Mouse (Mus musculus) c-Kit-negative CD71-positive TER-119-positive erythroid progenitor cells, embryonic 14.5 days (primary cell): ENCODE measurements around the gene Arfgap3.
"Not testable (repeated sequence)": the region's sequence is repeated elsewhere in the genome, so short reads cannot be mapped to it uniquely, and the experiment has no call there.

Experiments used
- DNase-seq: peaks from one replicate; pipeline ENCODE4 v3.0.0-alpha.2; 2013; ENCODE audit warnings: low read depth, low spot score

Gene Arfgap3

GRCm38 (mm10) chr15:83294954-83295353 lies 55.1 kb downstream of the Arfgap3 start:
- DNase-seq: no peak

- DNase-seq: no peak
Observed at GRCm38 (mm10) chr15:83293706-83294645, 56.1 kb downstream of the Arfgap3 start.

GRCm38 (mm10) chr15:83293144-83293543 lies 56.9 kb downstream of the Arfgap3 start:
- no peak for DNase-seq

- no peak for DNase-seq
Observed at GRCm38 (mm10) chr15:83292261-83293056, 57.6 kb downstream of the Arfgap3 start.

- no peak for DNase-seq
Observed at GRCm38 (mm10) chr15:83290899-83291298, 59.1 kb downstream of the Arfgap3 start.

- DNase-seq: no peak
Observed at GRCm38 (mm10) chr15:83284828-83285227, 65.2 kb downstream of the Arfgap3 start.

- no peak for DNase-seq
Observed at GRCm38 (mm10) chr15:83282397-83282796, 67.7 kb downstream of the Arfgap3 start.

GRCm38 (mm10) chr15:83281303-83281702 lies 68.7 kb downstream of the Arfgap3 start:
- no peak for DNase-seq

GRCm38 (mm10) chr15:83278579-83278978 lies 71.5 kb downstream of the Arfgap3 start:
- no peak for DNase-seq

- DNase-seq: no peak
Observed at GRCm38 (mm10) chr15:83277451-83277850, 72.6 kb downstream of the Arfgap3 start.

- not testable (repeated sequence) for DNase-seq
Observed at GRCm38 (mm10) chr15:83274237-83274636, 75.8 kb downstream of the Arfgap3 start.

GRCm38 (mm10) chr15:83273017-83273416 lies 77.0 kb downstream of the Arfgap3 start:
- DNase-seq: no peak

- DNase-seq: not testable (repeated sequence)
Observed at GRCm38 (mm10) chr15:83271221-83271620, 78.8 kb downstream of the Arfgap3 start.

GRCm38 (mm10) chr15:83269985-83270384 lies 80.1 kb downstream of the Arfgap3 start:
- DNase-seq: not testable (repeated sequence)

GRCm38 (mm10) chr15:83268428-83268827 lies 81.6 kb downstream of the Arfgap3 start:
- DNase-seq: not testable (repeated sequence)

- no peak for DNase-seq
Observed at GRCm38 (mm10) chr15:83265269-83265668, 84.8 kb downstream of the Arfgap3 start.

- no peak for DNase-seq
Observed at GRCm38 (mm10) chr15:83263405-83263804, 86.6 kb downstream of the Arfgap3 start.

GRCm38 (mm10) chr15:83257906-83258305 lies 92.1 kb downstream of the Arfgap3 start:
- DNase-seq: no peak

GRCm38 (mm10) chr15:83256491-83256890 lies 93.6 kb downstream of the Arfgap3 start:
- no peak for DNase-seq

GRCm38 (mm10) chr15:83255944-83256343 lies 94.1 kb downstream of the Arfgap3 start:
- no peak for DNase-seq

- no peak for DNase-seq
Observed at GRCm38 (mm10) chr15:83255191-83255782, 94.8 kb downstream of the Arfgap3 start.
